Mouse (Mus musculus) naive thymus-derived CD4-positive, alpha-beta T cell, adult 2 months (primary cell): ENCODE results near the gene Tmem220.

Experiments
- DNase-seq: peaks from one replicate; pipeline ENCODE4 v3.0.0-alpha.2; 2011; ENCODE audit warnings: low read depth

Gene Tmem220

GRCm38 (mm10) chr11:67024867-67025477 lies at the start of gene Tmem220:
Gene Tmem220 (plus strand): TSS chr11:67025154.
- peak; percentile 93 for DNase-seq

- DNase-seq = no peak
These were observed 49.2 kb upstream of the Tmem220 start for GRCm38 (mm10) chr11:66975606-66976330.

GRCm38 (mm10) chr11:66981336-66982115 lies 43.4 kb upstream of the Tmem220 start:
- no peak for DNase-seq

GRCm38 (mm10) chr11:66982794-66983193 lies 42.2 kb upstream of the Tmem220 start:
- DNase-seq = peak; percentile 42

GRCm38 (mm10) chr11:66983422-66984164 lies 41.4 kb upstream of the Tmem220 start:
- peak; percentile 4 for DNase-seq

- DNase-seq = peak; percentile 81
These were observed 40.5 kb upstream of the Tmem220 start for GRCm38 (mm10) chr11:66984165-66985135.

GRCm38 (mm10) chr11:66985136-66985702 lies 39.7 kb upstream of the Tmem220 start:
- DNase-seq = no peak

GRCm38 (mm10) chr11:66992150-66992549 lies 32.8 kb upstream of the Tmem220 start:
- no peak for DNase-seq

- no peak for DNase-seq
These were observed 31.3 kb upstream of the Tmem220 start for GRCm38 (mm10) chr11:66993674-66994073.

GRCm38 (mm10) chr11:66996446-66996845 lies 28.5 kb upstream of the Tmem220 start:
- DNase-seq = no peak

- DNase-seq = no peak
These were observed 26.2 kb upstream of the Tmem220 start for GRCm38 (mm10) chr11:66998467-66999403.

GRCm38 (mm10) chr11:67000671-67001070 lies 24.3 kb upstream of the Tmem220 start:
- no peak for DNase-seq

GRCm38 (mm10) chr11:67001717-67002116 lies 23.2 kb upstream of the Tmem220 start:
- DNase-seq = no peak

- DNase-seq = no peak
These were observed 22.0 kb upstream of the Tmem220 start for GRCm38 (mm10) chr11:67002911-67003310.

- DNase-seq = no peak
These were observed 17.0 kb upstream of the Tmem220 start for GRCm38 (mm10) chr11:67007961-67008360.

- no peak for DNase-seq
These were observed 16.4 kb upstream of the Tmem220 start for GRCm38 (mm10) chr11:67008528-67008927.

GRCm38 (mm10) chr11:67010430-67010829 lies 14.5 kb upstream of the Tmem220 start:
- no peak for DNase-seq

GRCm38 (mm10) chr11:67011635-67012034 lies 13.3 kb upstream of the Tmem220 start:
- DNase-seq = no peak

- DNase-seq = no peak
These were observed 7.0 kb upstream of the Tmem220 start for GRCm38 (mm10) chr11:67017801-67018591.
